Mouse (Mus musculus) liver, embryonic 14.5 days (tissue): ENCODE data around the gene Ror1. TPM values are rescaled to one million over a fixed set of nuclear protein-coding genes. Genes with fewer than 3 reads are reported as not detected.

Source experiments
- ATAC-seq: fragments of 200-750 bp; cut with Nextera tagmentation; 2 replicates; pipeline ENCODE4 v1.8.0; 2017; ENCODE audit warnings: moderate number of reproducible peaks, mild to moderate bottlenecking, moderate library complexity; ENCODE audit not compliant: insufficient read depth
- DNase-seq, 3 experiments: peaks; one replicate each; pipeline ENCODE4 v3.0.0-alpha.2; 2012 to 2013; ENCODE audit warnings: low read depth in 3 of 3, low spot score in 3 of 3
- H3K27ac ChIP-seq: fragments of 300-500 bp; sonication (generic); 2 replicates; pipeline ENCODE4 v1.5.1; 2014; ENCODE audit warnings: moderate library complexity, mild to moderate bottlenecking, control low read depth, inconsistent platforms
- H3K27me3 ChIP-seq: fragments of 300-500 bp; sonication (generic); 2 replicates; pipeline ENCODE4 v1.6.1; 2014; ENCODE audit warnings: mild to moderate bottlenecking, low read length, moderate library complexity; ENCODE audit not compliant: control insufficient read depth, insufficient read depth
- H3K36me3 ChIP-seq: fragments of 300-500 bp; sonication (generic); replicated peaks from 2 replicates; pipeline ENCODE4 v1.6.1; 2014; ENCODE audit warnings: low read depth; ENCODE audit not compliant: control insufficient read depth, insufficient read depth
- H3K4me1 ChIP-seq, 2 experiments: fragments of 200-500 bp in 1 of 2; fragments of 300-500 bp in 1 of 2; sonication (generic) in 1 of 2; replicated peaks; 2 replicates each; pipeline ENCODE4 v1.6.1; 2012 to 2014; ENCODE audit warnings: antibody characterized with exemption in 1 of 2, inconsistent platforms in 1 of 2, low read length in 1 of 2; ENCODE audit not compliant: control insufficient read depth in 2 of 2, insufficient read depth in 2 of 2
- H3K4me2 ChIP-seq: fragments of 300-500 bp; sonication (generic); 2 replicates; pipeline ENCODE4 v1.6.1; 2014; ENCODE audit warnings: low read depth, mild to moderate bottlenecking, control low read depth, moderate library complexity
- H3K4me3 ChIP-seq, 2 experiments: fragments of 200-500 bp in 1 of 2; fragments of 300-500 bp in 1 of 2; sonication (generic) in 1 of 2; 2 replicates each; pipeline ENCODE4 v1.5.1; 2012 to 2014; ENCODE audit warnings: low read depth in 2 of 2, low read length in 2 of 2, mild to moderate bottlenecking in 2 of 2, control low read depth in 1 of 2, inconsistent platforms in 1 of 2, moderate library complexity in 1 of 2; ENCODE audit not compliant: insufficient read depth in 1 of 2
- H3K9ac ChIP-seq: fragments of 300-500 bp; sonication (generic); replicated peaks from 2 replicates; pipeline ENCODE4 v1.6.1; 2014; ENCODE audit warnings: mild to moderate bottlenecking, control low read depth, moderate library complexity
- H3K9me3 ChIP-seq: fragments of 300-500 bp; sonication (generic); 2 replicates; pipeline ENCODE4 v1.6.1; 2016; ENCODE audit warnings: low read length, mixed read lengths; ENCODE audit not compliant: control insufficient read depth
- CTCF ChIP-seq: IDR thresholded peaks from 2 replicates; pipeline ENCODE4 v1.5.1; 2016; ENCODE audit warnings: antibody characterized with exemption, low read depth, control low read depth
- EP300 ChIP-seq: IDR thresholded peaks from 2 replicates; pipeline ENCODE4 v1.6.1; 2016; ENCODE audit warnings: antibody characterized with exemption, low read depth
- WGBS: fragments of 180-500 bp; shearing (Covaris S2); extraction: QIAGEN DNeasy Blood & Tissue Kit; methylation state at CpG from one replicate; pipeline ENCODE4 v1.1.7; 2014; ENCODE audit not compliant: insufficient replicate concordance; 5-methylcytosine and 5-hydroxymethylcytosine counted together
- polyA plus RNA-seq, 2 experiments: library from polyadenylated mRNA; depleted of rRNA in 1 of 2; stranded (reverse) in 1 of 2; unstranded in 1 of 2; fragments of >200 nt; fragmentation: Nextera tagmentation in 1 of 2; extraction: Ambion mirVana in 1 of 2; gene quantifications; 2 replicates each; pipeline versions ENCODE4 v1.2.1 to v1.2.3; 2012 to 2014

The Ror1 gene
- polyA plus RNA-seq, 2 experiments = 0.08 to 0.23 TPM

DNA sequence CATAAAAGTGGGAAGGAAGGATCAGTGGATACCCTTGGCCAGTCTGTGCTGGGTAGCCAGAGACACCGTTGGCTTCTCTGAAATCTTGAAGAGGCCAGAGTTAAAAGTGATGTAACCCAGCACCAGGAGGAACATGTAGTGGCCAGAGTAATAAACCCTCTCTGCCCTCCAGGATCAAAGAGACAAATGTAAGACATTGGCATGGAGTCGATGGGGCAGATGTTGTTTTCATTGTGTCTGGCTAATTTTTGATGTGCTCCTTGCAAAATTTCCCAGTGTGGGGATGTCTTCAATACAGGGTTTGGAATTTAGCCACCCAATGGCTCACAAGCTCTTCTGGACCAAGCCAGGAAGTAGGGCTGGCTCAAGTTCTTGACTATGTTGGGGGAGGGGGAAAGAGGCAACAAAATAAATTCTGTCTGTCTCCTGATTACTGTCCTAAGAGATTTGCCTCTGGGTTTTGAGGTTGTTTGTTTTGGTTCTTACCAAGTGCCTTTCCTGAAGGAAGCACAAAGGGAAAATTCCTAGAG, 333.8 kb downstream of the Ror1 start:
- H3K27ac ChIP-seq = no peak overlapping the region
- TF ChIP-seq EP300 (no peak), CTCF (no peak)
- 50% methylated on average over 2 of the region's 2 CpGs for WGBS
- H3K9ac ChIP-seq = no peak overlapping the region
- no peaks in the 10 kb centered on the region for H3K36me3 ChIP-seq
- ATAC-seq = no peak
- H3K27me3 ChIP-seq = no peaks in the 10 kb centered on the region
- H3K4me2 ChIP-seq = no peak overlapping the region
- H3K9me3 ChIP-seq = no peaks in the 10 kb centered on the region
- no peak overlapping the region for H3K4me3 ChIP-seq
- DNase-seq = no peak
- no peaks in the 10 kb centered on the region for H3K4me1 ChIP-seq

DNA sequence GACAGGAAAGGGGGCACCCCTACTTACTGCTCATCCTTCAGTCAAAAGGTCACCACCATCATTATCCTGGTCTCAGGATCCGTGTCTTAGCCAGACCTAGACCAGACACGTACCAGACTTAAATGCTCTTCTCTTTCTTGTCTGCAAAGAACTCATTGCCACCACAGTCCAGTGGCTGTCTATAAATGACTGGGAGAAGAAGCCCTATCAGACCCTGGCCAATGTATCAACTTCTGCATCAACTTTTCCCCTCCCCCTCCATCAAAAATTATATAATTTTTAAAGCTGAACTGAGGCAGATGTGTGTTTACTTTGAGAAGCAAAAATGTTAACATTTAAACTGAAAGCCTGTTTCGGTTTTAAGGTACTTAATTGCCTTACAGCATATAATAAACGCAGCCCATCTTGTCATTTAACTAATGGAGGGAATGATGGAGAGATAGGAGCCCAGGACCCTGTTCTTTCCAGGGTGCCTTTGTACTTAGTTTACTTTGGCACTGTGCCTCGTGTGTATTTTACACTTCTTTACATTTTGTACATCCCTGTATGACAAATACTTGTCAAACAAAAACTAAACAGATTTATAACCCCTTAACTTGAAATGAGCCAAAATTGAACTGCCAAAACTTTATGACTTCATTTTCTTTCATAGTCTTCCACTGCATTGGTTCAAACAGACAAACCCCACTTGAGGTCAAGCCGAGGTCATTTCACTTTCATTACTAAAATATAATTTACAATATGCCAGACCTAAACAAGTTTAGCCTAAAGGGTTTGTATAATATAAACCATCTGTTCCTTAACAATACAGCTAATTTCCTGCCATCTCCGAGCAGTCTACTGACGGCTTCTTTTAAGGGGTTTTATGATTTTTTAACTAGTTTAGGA, 339.9 kb downstream of the Ror1 start:
- Histone ChIP-seq H3K36me3 (no peaks in the 10 kb centered on the region), H3K9ac (no peak overlapping the region), H3K9me3 (no peaks in the 10 kb centered on the region), H3K4me2 (no peak overlapping the region), H3K4me1 (no peaks in the 10 kb centered on the region), H3K27me3 (no peaks in the 10 kb centered on the region), H3K4me3 (no peak overlapping the region), H3K27ac (no peak overlapping the region)
- TF ChIP-seq CTCF = no peak
- TF ChIP-seq EP300 = no peak
- DNase-seq = no peak
- 45% methylated on average over 8 of the region's 8 CpGs for WGBS
- ATAC-seq = no peak

DNA sequence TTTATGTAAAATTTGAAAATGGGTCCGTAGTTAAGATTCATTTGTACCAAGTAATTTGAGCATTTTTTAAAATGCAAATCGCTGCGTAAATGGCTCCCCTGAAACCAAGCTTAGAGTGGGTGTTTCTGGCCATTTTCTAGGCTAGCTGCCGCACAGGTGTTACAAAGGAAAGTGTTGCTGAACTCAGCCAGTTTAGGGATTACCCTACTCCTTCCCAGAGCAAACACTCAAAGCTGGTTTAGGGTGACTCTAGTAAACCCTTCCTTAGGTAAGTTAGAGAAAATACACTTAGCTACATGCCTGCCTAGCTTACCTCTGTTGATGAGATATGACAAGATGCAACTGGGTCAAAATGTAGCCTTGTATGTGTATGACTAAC, 340.6 kb downstream of the Ror1 start:
- Histone ChIP-seq H3K4me1 (no peaks in the 10 kb centered on the region), H3K4me2 (no peak overlapping the region), H3K4me3 (no peak overlapping the region), H3K9ac (no peak overlapping the region), H3K27me3 (no peaks in the 10 kb centered on the region), H3K27ac (no peak overlapping the region), H3K9me3 (no peaks in the 10 kb centered on the region), H3K36me3 (no peaks in the 10 kb centered on the region)
- DNase-seq (no peak), ATAC-seq (no peak)
- no peak for TF ChIP-seq CTCF
- TF ChIP-seq EP300 = no peak
- 65% methylated on average over 4 of the region's 4 CpGs for WGBS

DNA sequence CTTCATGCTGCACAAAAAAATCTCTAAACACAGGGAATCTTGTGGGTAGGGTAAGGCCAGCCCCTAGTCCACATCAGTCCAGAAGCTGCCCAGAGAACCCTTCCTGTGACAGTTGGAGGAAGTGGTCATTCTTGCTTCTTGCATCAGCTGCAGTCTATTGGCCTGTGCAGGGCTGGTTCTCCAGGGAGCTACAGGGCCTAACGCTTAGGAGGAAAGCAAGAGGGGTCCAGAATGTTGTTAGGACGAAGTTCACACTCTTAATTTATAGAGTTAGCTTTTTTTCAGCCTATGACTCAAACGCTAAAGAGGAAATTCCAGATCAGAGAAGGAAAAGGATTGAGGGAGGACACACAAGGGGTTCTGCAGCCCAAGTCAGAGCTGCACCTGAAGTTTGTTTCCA, 351.3 kb downstream of the Ror1 start:
- Histone ChIP-seq H3K4me3 (no peak overlapping the region), H3K27me3 (no peaks in the 10 kb centered on the region), H3K9ac (no peak overlapping the region), H3K4me2 (no peak overlapping the region), H3K36me3 (no peaks in the 10 kb centered on the region), H3K9me3 (no peaks in the 10 kb centered on the region), H3K27ac (no peak overlapping the region), H3K4me1 (no peaks in the 10 kb centered on the region)
- TF ChIP-seq CTCF = no peak
- TF ChIP-seq EP300 = no peak
- DNase-seq = no peak
- no peak for ATAC-seq
- 30% methylated on average over 3 of the region's 3 CpGs for WGBS

DNA sequence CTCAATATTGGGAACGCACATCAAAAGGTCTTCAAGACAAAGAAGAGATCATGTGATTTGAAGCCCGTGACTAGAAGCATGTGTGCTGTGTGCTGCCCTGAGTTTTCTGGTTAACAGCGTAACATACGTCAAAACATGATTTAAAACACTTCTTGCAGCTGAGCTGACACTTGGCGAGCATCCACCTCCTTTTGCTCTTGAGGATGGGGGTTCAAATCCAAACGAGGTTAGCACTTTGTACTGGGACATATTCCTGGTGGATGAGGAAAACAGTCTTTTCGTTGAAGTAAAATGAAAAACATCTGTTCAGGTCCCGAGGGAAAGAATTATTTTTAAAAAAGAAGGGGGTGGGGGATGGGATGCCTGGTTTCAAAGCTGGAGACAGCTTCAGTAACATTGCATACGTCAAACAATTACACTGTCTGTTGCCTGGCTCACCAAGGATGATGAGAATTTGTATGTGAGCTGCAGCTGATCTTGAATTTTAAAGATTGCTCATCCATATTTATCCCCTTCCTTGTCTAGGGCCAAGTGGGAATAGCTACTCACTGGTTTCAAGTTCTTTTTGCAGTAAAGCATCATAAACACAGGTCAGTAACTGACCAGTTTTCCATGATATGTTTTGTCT, 367.0 kb downstream of the Ror1 start:
- Histone ChIP-seq H3K4me3 (no peak overlapping the region), H3K27me3 (no peaks in the 10 kb centered on the region), H3K4me2 (no peak overlapping the region), H3K4me1 (no peaks in the 10 kb centered on the region), H3K9me3 (no peaks in the 10 kb centered on the region), H3K36me3 (no peaks in the 10 kb centered on the region), H3K27ac (no peak overlapping the region), H3K9ac (no peak overlapping the region)
- ATAC-seq (no peak), DNase-seq (no peak)
- TF ChIP-seq CTCF = no peak
- no peak for TF ChIP-seq EP300
- 49% methylated on average over 9 of the region's 9 CpGs for WGBS
